Mouse (Mus musculus): ENCODE results near the gene Utf1.

The Utf1 gene

DNA sequence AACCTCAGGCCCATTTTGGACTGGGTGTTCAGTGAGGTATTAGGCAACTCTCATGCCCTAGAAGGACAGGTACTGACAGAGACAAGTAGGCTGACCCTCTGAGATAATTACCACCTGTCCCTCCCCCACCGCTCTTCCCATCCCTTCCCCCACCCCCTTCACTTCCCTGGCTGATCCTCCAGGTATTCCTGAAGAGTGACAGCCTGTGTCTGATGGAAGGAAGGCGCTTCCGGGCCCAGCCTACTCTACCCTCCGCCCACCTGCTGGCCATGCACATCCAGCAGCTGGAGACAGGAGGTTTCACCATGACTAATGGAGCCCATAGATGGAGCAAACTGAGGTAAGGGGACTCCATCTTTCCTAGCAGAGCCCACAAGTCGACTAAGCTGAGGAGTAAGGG lies 5.8 kb upstream of the Utf1 start:
- no peak for DNase-seq (ENCODE audit: extremely low spot score, low spot score)

DNA sequence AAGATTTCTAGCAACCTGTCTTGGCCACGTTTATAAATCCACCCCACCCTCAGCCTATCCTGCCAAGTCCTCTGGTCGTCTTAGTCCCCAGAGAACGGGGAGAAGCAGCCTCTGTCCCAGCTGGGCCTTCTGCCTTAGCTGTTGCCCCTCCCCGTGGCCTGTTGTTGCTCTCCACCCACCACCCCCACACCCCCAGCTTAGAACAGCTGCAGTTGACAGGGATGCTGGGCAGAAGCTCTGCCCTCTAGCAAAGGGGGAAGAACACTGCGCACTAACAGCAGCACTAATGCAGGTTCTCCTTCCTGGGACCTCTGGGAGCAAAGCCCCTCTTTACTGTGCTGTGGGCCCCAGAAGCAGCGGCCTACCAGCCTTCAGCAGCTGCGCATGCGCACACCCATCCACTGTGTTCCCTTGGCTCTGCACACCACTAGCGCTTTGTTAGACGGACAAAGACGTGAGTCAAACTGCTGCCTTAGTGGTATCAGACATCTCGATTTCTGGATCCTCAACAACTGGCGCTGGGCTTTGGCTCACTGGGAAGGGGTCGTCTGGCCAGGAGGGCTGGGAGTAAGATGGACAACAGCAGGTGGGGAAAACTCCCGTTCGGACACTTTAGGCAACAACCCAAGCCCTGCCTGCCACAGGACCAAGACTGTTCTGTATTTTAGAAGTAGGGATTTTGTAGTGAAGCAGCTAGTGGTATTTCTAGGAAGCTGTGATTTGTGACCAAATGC lies 2.9 kb upstream of the Utf1 start:
- DNase-seq (ENCODE audit: extremely low spot score, low spot score), result no peak

DNA sequence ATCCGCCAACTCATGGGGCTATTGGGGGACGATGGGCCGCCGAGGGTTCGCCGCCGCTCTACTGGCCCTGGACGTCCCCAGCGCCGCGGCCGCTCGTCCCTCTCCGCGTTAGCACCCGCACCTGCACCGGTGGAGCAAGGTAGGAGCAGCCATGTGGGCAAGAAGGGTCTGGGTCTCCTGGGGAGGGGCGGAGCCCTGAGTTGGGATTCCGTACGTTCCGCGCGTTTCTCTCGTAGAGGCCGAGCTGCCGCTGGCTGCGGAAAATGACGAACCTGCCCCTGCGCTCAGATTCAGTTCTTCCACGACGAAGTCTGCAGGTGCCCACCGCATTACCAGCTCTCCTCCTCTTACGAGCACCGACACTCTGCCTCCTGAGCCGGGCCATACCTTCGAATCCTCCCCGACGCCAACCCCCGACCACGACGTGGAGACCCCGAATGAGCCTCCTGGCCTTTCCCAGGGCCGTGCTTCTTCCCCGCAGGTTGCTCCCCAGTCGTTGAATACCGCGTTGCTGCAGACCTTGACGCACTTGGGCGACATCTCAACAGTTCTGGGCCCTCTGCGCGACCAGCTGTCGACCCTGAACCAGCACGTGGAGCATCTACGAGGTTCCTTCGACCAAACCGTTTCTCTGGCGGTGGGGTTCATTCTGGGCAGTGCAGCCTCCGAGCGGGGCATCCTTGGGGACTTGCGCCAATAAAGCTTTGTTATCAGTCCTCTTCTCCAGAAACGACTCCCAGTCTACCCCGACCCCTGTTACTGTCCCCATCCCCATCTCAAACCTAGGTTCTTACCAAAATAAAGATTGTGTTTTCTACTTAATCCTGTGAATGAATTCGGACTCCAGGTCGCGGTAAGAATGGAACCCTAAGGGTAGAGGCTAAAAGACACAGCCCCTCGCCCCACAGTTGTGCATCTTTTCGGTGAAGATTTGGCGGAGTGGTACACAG lies 977 bp downstream of the Utf1 start:
- peak; percentile 65 for DNase-seq (ENCODE audit: extremely low spot score, low spot score)

DNA sequence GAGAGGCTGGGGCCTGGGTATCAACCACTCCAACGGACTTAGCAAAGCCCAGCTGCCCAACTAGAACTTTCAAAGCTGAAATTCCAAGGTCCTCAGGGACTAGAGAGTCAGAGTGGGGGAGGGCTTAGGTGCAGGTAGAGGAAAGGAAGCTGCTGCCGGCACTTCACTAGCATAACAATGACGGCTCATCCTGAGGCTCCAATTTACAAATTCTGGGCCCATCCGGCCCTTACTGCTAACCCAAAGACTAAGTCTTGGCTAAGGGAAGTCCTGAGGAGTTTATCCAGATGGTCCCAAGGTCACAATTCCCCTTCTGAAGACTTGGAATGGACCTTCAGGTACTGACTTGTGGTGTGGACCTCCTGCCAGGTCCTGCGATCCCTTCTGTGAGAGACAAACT lies 1.9 kb downstream of the Utf1 start:
- peak; percentile 26 for DNase-seq (ENCODE audit: extremely low spot score, low spot score)

DNA sequence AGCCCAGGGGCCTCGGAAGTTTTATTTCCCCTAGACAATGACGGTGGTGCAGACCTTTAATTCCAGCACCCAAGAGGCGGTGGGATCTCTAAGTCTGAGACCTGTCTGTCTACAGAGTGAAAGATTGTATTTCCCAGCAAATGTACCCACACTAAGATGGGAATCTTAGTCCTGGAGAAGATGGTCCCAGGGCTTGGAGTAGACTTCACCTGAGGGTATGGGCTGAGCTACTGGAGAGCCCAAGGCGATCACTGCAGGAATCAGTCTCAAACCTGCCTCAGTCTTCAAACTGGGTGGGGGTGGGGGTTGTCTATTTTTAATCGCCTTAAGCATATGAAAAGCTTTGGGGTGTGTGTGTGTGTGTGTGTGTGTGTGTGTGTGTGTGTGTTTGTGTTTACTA lies 2.4 kb downstream of the Utf1 start:
- DNase-seq (ENCODE audit: extremely low spot score, low spot score), result no peak

- peak; percentile 61 for DNase-seq (ENCODE audit: extremely low spot score, low spot score)
Measured at GRCm38 (mm10) chr7:139949893-139950282, 6.3 kb downstream of the Utf1 start.

DNA sequence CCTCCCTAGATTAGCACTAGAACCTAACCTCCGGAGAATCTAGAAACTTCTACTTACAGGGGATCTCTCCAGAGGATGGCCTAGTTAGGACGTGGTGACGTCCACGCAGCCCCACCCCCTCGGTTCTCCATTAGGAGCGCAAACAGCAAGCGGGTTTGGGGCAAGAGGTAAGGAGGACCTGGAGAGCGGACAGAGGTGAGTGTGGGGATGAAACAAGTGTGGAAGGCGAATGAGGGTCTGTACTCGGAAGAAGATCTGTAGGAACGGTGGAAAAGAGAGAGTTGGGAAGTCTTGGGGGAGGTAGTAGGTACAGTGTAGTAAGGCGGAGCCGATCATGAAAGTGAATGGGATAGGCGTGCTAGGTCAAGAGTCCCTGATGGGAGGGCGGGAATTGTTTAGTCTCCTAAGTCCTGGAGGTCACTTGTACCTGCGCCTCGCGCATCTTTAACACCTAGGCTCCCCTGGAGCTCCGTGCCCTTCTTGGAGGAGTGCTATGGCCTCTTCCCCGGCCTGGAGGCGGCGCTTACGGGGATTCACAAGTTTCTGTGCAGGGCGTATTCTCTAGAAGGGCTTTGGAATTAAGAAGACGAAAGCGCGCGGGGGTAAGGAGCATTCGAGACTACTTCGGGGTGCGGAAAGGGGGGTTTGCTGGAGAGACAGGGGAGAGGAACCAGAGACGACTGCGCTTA lies 6.8 kb downstream of the Utf1 start:
- peak; percentile 67 for DNase-seq (ENCODE audit: extremely low spot score, low spot score)

DNA sequence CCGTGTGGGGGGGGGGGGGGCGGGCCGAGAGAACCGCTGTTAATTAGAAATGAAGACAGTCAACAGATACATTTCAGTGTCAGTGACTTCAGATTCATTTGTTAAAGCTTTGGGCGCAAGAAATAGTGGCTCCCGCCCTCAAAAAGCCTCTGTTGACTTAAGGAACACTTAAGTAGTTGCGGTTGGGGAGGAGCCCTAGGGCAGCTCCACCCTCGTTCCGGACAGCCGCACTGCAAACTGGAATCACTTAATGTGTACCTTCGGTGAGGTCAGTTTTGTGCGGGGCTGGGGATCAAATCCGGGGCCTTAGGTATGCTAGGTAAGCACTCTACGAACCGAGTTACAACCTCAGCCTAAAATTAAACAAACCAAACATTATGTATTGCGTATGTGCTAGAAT lies 7.5 kb downstream of the Utf1 start:
- DNase-seq (ENCODE audit: extremely low spot score, low spot score), result no peak

DNA sequence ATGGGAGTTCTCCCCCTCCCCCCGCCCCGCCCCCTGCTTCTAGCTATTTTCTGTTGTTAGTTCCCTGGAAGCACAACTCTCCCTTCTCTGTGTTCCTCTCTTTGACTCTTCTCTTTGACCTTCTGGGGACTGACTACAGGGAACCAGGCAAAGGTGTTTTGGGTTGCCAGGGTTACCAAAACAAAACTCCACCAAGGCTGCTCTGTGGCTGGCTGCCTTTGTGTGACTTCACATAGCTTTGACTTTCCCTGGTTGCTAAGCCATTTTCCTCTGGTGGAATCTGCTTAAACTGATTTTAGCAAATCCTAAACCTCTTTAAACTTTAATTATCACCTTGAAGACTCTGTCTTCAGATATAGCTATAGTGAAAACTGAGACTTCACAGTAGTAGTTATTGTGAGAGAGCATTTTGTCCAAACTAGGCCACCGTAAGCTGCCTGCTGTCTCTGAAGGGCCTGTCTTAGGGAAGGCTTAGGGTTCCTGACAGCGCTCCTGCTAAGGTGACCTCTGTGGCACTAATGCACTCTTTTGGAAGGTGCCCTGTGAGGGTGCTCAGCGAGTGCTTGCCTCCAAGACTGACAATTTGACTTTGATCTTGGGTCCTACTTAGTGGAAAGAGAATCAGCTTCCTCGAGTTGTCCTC lies 8.5 kb downstream of the Utf1 start:
- no peak for DNase-seq (ENCODE audit: extremely low spot score, low spot score)

DNA sequence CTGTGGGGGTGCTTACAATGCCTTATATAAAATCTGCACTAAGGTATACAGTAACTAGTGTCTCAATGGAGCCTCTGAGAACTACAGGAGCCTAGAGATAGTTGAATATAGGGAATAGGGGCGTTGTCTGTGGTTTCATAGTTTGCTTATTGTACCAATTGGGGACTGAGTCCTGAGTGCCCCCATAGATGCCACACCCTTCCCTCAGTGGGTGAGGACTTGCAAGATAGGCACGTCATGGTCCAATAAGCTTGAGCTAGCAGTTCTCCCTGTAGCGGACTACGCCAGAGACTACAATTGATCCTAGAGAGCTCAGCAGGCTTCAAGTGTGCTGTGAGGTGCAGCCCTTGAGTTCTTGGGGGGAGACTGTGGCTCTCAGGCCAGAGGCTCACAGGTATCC lies 11.9 kb downstream of the Utf1 start:
- no peak for DNase-seq (ENCODE audit: extremely low spot score, low spot score)

GRCm38 (mm10) chr7:139956658-139957057 lies 13.1 kb downstream of the Utf1 start:
- no peak for DNase-seq (ENCODE audit: extremely low spot score, low spot score)

GRCm38 (mm10) chr7:139957437-139957836 lies 13.8 kb downstream of the Utf1 start:
- no peak for DNase-seq (ENCODE audit: extremely low spot score, low spot score)

DNA sequence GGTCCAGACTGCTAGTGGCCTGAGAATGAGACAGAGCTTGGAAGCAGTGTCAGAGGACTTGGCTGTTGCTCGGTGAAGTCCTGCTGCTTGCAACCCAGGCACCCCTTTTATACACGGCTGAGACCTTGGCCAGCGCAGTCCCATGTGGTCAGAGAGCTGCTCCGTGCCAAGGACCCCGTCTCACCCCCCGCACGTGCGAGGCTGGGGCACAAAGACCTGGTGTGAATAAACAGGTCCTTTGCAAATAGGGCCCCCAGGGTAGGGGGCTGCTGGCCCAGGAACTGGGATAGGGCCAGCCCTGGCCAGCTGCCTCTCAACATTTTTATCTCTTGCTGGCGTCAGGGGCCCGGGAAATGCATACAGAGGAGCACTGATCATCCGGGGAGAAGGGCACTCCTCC lies 14.4 kb downstream of the Utf1 start:
- no peak for DNase-seq (ENCODE audit: extremely low spot score, low spot score)

DNA sequence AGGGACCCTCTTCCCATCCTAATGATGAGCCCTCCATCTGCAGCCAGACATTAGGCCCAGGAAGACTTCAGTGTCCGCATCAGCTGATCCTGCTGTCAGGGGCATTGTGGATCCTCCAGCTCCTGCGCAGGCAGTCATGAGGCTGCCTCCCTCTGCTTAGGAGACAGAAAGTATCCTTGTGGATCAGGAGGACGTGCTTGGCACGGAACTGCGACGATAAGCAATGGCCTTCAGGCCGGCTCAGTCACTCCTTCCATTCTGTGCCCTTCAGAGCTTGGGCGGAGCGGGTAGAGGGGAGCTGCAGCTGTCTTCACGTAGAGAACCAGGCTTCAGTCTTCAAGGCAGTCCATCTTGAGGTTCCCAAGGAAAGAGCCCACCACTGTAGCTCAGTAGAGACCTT lies 17.6 kb downstream of the Utf1 start:
- DNase-seq (ENCODE audit: extremely low spot score, low spot score), result no peak

DNA sequence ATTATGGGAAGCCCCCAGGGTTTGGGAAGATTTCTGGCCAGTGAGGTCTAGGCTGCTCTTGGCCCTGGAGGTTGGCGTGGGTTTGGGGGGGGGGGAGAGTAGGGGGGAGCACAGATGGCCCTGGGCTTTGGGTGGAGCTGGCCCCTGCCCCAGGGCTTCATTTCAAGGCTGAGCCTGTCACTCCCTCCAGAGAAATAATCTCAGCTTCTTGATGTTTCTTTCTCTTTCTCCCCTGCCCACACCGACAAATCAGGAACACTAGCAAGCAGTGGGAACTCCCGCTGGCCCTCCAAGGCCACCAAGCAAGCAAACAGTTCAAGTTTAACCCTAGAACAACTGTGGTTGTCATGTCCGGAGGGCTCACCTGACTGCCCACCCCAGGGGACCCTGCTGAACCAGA lies 20.2 kb downstream of the Utf1 start:
- no peak for DNase-seq (ENCODE audit: extremely low spot score, low spot score)

- no peak for DNase-seq (ENCODE audit: extremely low spot score, low spot score)
Measured at GRCm38 (mm10) chr7:139967175-139967574, 23.6 kb downstream of the Utf1 start.

DNA sequence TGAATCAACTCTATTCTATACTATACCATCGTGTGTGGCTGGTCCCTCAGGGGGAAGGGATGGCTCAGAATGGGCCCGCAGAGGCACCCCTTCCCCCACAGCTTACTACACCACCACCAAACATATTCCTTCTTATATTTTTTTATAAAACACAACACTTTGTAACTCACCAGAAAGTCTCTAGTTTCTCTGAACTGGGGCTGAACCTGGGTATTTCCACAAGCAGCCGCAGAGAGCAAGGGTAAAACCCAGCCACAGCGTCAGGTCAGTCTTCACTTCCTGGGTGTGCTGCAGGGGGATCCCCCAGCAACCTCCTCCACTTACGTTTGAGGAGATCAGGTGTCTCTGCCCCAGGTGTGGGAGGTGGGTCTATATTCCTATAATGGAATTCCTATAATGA lies 24.8 kb downstream of the Utf1 start:
- no peak for DNase-seq (ENCODE audit: extremely low spot score, low spot score)

- peak; percentile 79 for DNase-seq (ENCODE audit: extremely low spot score, low spot score)
Measured at GRCm38 (mm10) chr7:139969348-139970130, 25.9 kb downstream of the Utf1 start.

DNA sequence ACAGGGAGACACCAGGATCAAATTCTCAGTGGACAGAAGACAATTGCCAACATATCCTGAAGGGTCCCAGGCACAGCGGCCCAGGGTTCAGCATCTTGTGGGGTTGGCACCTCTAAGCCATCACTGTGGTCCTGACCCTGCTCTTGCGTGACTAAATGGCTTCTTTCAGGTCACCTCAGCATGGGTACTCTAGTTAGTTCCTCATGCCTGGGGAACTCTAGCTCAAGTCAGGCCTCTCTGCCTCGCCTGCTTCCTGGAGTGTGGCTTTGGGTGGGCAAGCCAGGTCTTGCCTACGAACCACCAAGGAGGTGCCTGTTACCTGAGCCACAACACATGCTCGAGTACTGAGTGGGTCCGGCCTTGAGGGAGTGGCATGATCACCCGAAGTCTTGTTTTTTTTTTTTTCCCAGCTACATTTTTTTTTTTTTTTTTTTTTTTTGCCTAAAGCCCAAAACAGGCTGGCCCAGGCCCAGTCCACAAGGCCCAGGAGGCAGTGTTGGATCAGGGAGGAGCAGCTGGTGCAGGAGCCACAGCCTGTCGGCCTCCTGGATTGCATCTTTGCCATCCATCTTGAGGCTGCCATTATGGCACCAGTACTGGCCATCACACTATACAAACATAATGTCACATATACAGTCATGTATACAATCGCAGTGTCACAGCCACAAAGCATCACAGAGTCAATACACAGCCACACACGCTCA lies 26.8 kb downstream of the Utf1 start:
- no peak for DNase-seq (ENCODE audit: extremely low spot score, low spot score)

DNA sequence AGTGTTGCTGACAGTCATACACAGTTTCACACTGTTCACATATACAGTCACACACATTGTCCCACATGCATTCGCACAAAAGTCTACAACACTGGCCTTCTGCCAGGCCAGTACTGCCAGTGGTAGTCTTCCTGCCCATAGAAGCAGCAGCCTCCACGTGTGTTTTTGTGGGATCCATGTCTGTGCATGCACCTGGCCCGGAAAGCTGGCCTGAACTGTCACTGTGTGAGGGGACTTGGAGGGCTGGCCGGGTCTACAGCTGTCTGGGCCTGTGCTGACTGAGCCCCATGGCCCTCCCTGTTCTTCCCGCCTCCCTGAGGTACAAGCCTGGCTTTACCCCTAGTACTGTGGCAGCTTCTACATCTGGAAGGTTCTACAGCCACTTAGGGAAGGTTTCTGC lies 27.4 kb downstream of the Utf1 start:
- DNase-seq (ENCODE audit: extremely low spot score, low spot score), result no peak

All from neural tube, embryonic 10.5 days (tissue).